Mouse (Mus musculus) CH12.LX (cell line): ENCODE measurements at regions not wholly inside any gene's neighbourhood (a gene's known extent, or its start where the extent isn't known, plus 50 kb on each side); places are given as distances from the start of the nearest gene placed in this dataset.

Experiments used
- DNase-seq: peaks from one replicate; pipeline ENCODE4 v3.0.0-alpha.2; 2013; ENCODE audit errors: extremely low read depth
- H3K27ac ChIP-seq: 2 replicates; pipeline ENCODE4 v1.5.1; 2012; ENCODE audit warnings: low read depth, mild to moderate bottlenecking, control low read depth, moderate library complexity; ENCODE audit not compliant: insufficient read depth
- H3K27me3 ChIP-seq: replicated peaks from 2 replicates; pipeline ENCODE3; 2012; ENCODE audit warnings: inconsistent platforms
- H3K36me3 ChIP-seq, 2 experiments: replicated peaks in 1 of 2; 2 replicates each; pipeline versions ENCODE3 to v1.6.1; 2012; ENCODE audit warnings: inconsistent platforms in 1 of 2, low read length in 1 of 2, mild to moderate bottlenecking in 1 of 2, mixed read lengths in 1 of 2, moderate library complexity in 1 of 2; ENCODE audit not compliant: control insufficient read depth in 1 of 2, insufficient read depth in 1 of 2
- H3K4me1 ChIP-seq, 2 experiments: 2 replicates each; pipeline ENCODE4 v1.6.1; 2012; ENCODE audit warnings: inconsistent platforms in 1 of 2, moderate library complexity in 1 of 2; ENCODE audit not compliant: insufficient read depth in 2 of 2, control insufficient read depth in 1 of 2
- H3K4me2 ChIP-seq: 2 replicates; pipeline ENCODE4 v1.6.1; 2012; ENCODE audit warnings: low read depth, mild to moderate bottlenecking, control low read depth; ENCODE audit not compliant: poor library complexity, insufficient read depth, severe bottlenecking
- H3K4me3 ChIP-seq, 3 experiments: fragments of 150-350 bp in 1 of 3; sonication (generic) in 1 of 3; replicated peaks in 1 of 3; 2 replicates each; pipeline versions ENCODE3 to v1.5.1; 2011 to 2012; ENCODE audit warnings: low read depth in 2 of 3, low read length in 2 of 3, mild to moderate bottlenecking in 2 of 3, moderate library complexity in 2 of 3, control low read depth in 1 of 3, improper control_type of control experiment in 1 of 3, inconsistent platforms in 1 of 3, mixed read lengths in 1 of 3; ENCODE audit not compliant: poor library complexity in 1 of 3
- H3K79me2 ChIP-seq: replicated peaks from 2 replicates; pipeline ENCODE4 v1.6.1; 2012; ENCODE audit warnings: mild to moderate bottlenecking, moderate library complexity; ENCODE audit not compliant: control insufficient read depth, poor library complexity, insufficient read depth, severe bottlenecking; ENCODE audit errors: extremely low read depth
- H3K9ac ChIP-seq: 2 replicates; pipeline ENCODE4 v1.6.1; 2012; ENCODE audit warnings: low read depth, mild to moderate bottlenecking, control low read depth, moderate library complexity; ENCODE audit not compliant: insufficient read depth
- H3K9me3 ChIP-seq: replicated peaks from 2 replicates; pipeline ENCODE3; 2012; ENCODE audit warnings: low read length, inconsistent platforms, mixed read lengths
- BHLHE40 ChIP-seq: IDR thresholded peaks from 2 replicates; pipeline ENCODE4 v1.6.1; 2011; ENCODE audit warnings: mild to moderate bottlenecking, low read depth, low read length, improper control_type of control experiment
- CHD2 ChIP-seq: IDR thresholded peaks from 2 replicates; pipeline ENCODE4 v1.6.1; 2011; ENCODE audit warnings: low read length, improper control_type of control experiment
- E2F4 ChIP-seq: IDR thresholded peaks from 2 replicates; pipeline ENCODE4 v1.6.1; 2011; ENCODE audit warnings: low read depth, low read length, improper control_type of control experiment; ENCODE audit not compliant: insufficient replicate concordance
- ETS1 ChIP-seq: conservative IDR thresholded peaks from 2 replicates; pipeline ENCODE4 v1.6.1; 2012; ENCODE audit warnings: low read depth, mild to moderate bottlenecking, inconsistent platforms, low read length, improper control_type of control experiment, moderate library complexity
- IRF4 ChIP-seq: IDR thresholded peaks from 2 replicates; pipeline ENCODE4 v1.6.1; 2014; ENCODE audit warnings: low read depth, mild to moderate bottlenecking, inconsistent platforms, low read length, improper control_type of control experiment
- KAT2A ChIP-seq: IDR thresholded peaks from 2 replicates; pipeline ENCODE4 v1.6.1; 2012; ENCODE audit warnings: low read length, improper control_type of control experiment, inconsistent platforms; ENCODE audit not compliant: insufficient replicate concordance
- MAFK ChIP-seq: IDR thresholded peaks from 2 replicates; pipeline ENCODE4 v1.6.1; 2011; ENCODE audit warnings: low read length, improper control_type of control experiment; ENCODE audit not compliant: insufficient replicate concordance
- MEF2A ChIP-seq: IDR thresholded peaks from 2 replicates; pipeline ENCODE4 v1.6.1; 2014; ENCODE audit warnings: low read depth, mild to moderate bottlenecking, inconsistent platforms, low read length, improper control_type of control experiment, borderline replicate concordance
- MXI1 ChIP-seq: IDR thresholded peaks from 2 replicates; pipeline ENCODE4 v1.6.1; 2011; ENCODE audit warnings: mild to moderate bottlenecking, low read depth, low read length, improper control_type of control experiment
- MYC ChIP-seq: IDR thresholded peaks from 2 replicates; pipeline ENCODE4 v1.6.1; 2011; ENCODE audit warnings: low read depth, mild to moderate bottlenecking, improper control_type of control experiment, low read length
- NELFE ChIP-seq: IDR thresholded peaks from 2 replicates; pipeline ENCODE4 v1.6.1; 2011; ENCODE audit warnings: low read depth, low read length, improper control_type of control experiment
- NRF1 ChIP-seq: IDR thresholded peaks from 2 replicates; pipeline ENCODE4 v1.6.1; 2014; ENCODE audit warnings: low read depth, mild to moderate bottlenecking, inconsistent platforms, low read length, improper control_type of control experiment, moderate library complexity
- PAX5 ChIP-seq: IDR thresholded peaks from 2 replicates; pipeline ENCODE4 v1.6.1; 2012; ENCODE audit warnings: low read length, inconsistent platforms, mixed read lengths
- POLR2A ChIP-seq: IDR thresholded peaks from 2 replicates; pipeline ENCODE4 v1.6.1; 2011; ENCODE audit warnings: low read depth, mild to moderate bottlenecking, improper control_type of control experiment, low read length
- RAD21 ChIP-seq: IDR thresholded peaks from 2 replicates; pipeline ENCODE4 v1.6.1; 2011; ENCODE audit warnings: low read depth, mild to moderate bottlenecking, low read length, improper control_type of control experiment, moderate library complexity
- SMC3 ChIP-seq: IDR thresholded peaks from 2 replicates; pipeline ENCODE4 v1.6.1; 2011; ENCODE audit warnings: low read depth, low read length, improper control_type of control experiment
- USF1 ChIP-seq: IDR thresholded peaks from 2 replicates; pipeline ENCODE4 v1.6.1; 2014; ENCODE audit warnings: low read depth, mild to moderate bottlenecking, inconsistent platforms, low read length, improper control_type of control experiment
- ZKSCAN1 ChIP-seq: IDR thresholded peaks from 2 replicates; pipeline ENCODE4 v1.6.1; 2012; ENCODE audit warnings: low read depth, inconsistent platforms, low read length, improper control_type of control experiment, borderline replicate concordance
- ZMIZ1 ChIP-seq: IDR thresholded peaks from 2 replicates; pipeline ENCODE4 v1.6.1; 2012; ENCODE audit warnings: low read depth, mild to moderate bottlenecking, inconsistent platforms, low read length, improper control_type of control experiment
- ZNF384 ChIP-seq: IDR thresholded peaks from 2 replicates; pipeline ENCODE4 v1.6.1; 2012; ENCODE audit warnings: low read depth, low read length, improper control_type of control experiment, inconsistent platforms
- dilution Hi-C: fragments of 300-500 bp; cut with MboI; formaldehyde crosslinking; loops from 2 replicates; pipeline ENCODE4 v1.14.3; 2020; ENCODE audit warnings: low sequenced_read_pairs; ENCODE audit not compliant: extremely low pct_unique_long_range_greater_than_20kb, extremely low pct_ligation_motif_present
- in situ Hi-C: fragments of 300-500 bp; cut with MboI; formaldehyde crosslinking; loops from 3 replicates; pipeline ENCODE4 v1.14.3; 2019; ENCODE audit warnings: low sequenced_read_pairs, low pct_ligation_motif_present, low pct_unique_long_range_greater_than_20kb, mixed read lengths

DNA sequence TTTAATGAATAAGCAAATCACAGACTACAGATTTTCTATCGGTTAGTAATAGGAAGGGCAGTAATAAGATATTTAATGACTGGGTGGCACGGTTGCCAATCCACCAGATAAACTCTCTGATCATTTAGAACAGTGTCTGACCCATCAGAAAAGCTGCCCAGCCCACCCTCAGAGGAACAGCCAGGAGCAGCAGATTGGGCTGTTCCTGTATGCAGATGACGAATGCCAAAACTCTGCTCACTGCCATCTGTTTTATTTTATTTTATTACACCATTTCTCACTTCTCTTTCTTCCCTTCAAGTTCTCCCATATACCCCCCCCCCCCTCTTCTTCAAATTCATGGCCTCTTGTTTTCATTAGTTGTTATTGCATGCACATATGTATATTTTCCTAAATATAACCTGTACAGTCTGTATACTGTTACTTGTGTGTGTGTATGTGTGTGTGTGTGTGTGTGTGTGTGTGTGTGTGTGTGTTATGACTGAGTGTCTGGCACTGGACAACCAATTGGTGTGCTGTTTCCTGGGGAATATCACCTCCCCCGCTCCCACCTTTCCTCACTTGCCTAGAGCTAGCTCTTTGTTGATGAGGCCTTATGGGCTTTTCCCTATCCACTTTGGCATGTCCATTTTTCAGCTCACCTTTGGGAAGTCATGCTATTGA lies 260.9 kb downstream of the Olfm4 start:
- Histone ChIP-seq H3K9me3 (no peaks in the 10 kb centered on the region), H3K79me2 (no peaks in the 10 kb centered on the region), H3K4me1 (no peaks in the 10 kb centered on the region), H3K9ac (no peak overlapping the region), H3K36me3 (no peaks in the 10 kb centered on the region), H3K27me3 (peaks cover 2% of the 10 kb centered on the region), H3K4me2 (no peak overlapping the region), H3K4me3 (no peak overlapping the region), H3K27ac (no peak overlapping the region)
- TF ChIP-seq ETS1 (no peak), ZMIZ1 (no peak), PAX5 (no peak), RAD21 (no peak), KAT2A (no peak), BHLHE40 (no peak), MEF2A (no peak), MAFK (no peak), SMC3 (no peak), CHD2 (no peak), IRF4 (no peak), MYC (no peak), ZNF384 (no peak), ZKSCAN1 (no peak), MXI1 (no peak), POLR2A (no peak)
- dilution Hi-C loops (no loop called here), in situ Hi-C loops (no loop called here)
- no peak for DNase-seq

DNA sequence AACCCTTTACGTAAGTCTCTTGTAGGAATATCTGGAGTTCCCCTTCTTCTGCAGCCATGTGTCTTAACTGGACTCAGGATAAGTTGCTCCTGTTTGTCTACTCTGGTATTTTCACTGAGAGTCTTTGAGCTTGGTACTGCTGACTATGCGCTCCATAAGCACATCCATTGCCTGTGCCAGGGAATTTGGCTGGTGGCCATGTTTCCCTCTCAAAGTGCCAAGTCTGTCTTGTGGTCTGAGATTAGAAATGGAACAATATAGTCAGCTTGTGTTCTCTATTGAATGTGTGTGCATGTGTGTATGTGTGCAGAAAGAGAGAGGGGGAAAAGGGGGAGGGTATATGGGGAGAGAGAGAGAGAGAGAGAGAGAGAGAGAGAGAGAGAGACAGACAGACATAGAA lies 263.7 kb downstream of the Olfm4 start:
- in situ Hi-C loops = no loop called here
- TF ChIP-seq MXI1 (no peak), MAFK (no peak), E2F4 (no peak), PAX5 (no peak), RAD21 (no peak), NRF1 (no peak), NELFE (no peak), USF1 (no peak)

More for the DNA sequence above, 263.7 kb downstream of the Olfm4 start:
- Histone ChIP-seq H3K9me3 (no peaks in the 10 kb centered on the region), H3K27me3 (peaks cover 2% of the 10 kb centered on the region), H3K4me1 (no peaks in the 10 kb centered on the region), H3K27ac (no peak overlapping the region), H3K4me3 (no peak overlapping the region), H3K79me2 (no peaks in the 10 kb centered on the region), H3K4me2 (no peak overlapping the region), H3K36me3 (no peaks in the 10 kb centered on the region), H3K9ac (no peak overlapping the region)
- dilution Hi-C loops = no loop called here
- no peak for DNase-seq
